In genomic region chr4:134675800-134676199, GRCm38 (mm10) we compare ENCODE assay signal across 13 mouse cellular contexts. TPM values are rescaled to one million over a fixed set of nuclear protein-coding genes. Genes with fewer than 3 reads are reported as not detected.
DNase-seq lines count a peak whose midpoint lies in the region; ATAC-seq and TF ChIP-seq lines count a peak whose summit lies in the region.
"Had no signal": no experiment of that assay in that cellular context is flagged by ENCODE, and none has a peak within 500 bp of the region (broad histone marks: within the 10 kb centered on the region; RNA-seq: fewer than 3 reads in every experiment).

No protein-coding gene starts in this region.

- H3K4me1 ChIP-seq in forebrain, embryonic 10.5 days, result peaks cover 58% of the 10 kb centered on the region
- H3K4me1 ChIP-seq in forebrain, embryonic 12.5 days, result peaks cover 24% of the 10 kb centered on the region
- peaks cover 15% of the 10 kb centered on the region for H3K4me1 ChIP-seq in heart, postnatal 0 days (ENCODE audit: control insufficient read depth, insufficient read depth)
- H3K4me1 ChIP-seq in liver, embryonic 12.5 days, result peaks cover 11% of the 10 kb centered on the region; the same call in 1 of the 2 replicates
- peaks cover 60% of the 10 kb centered on the region for H3K4me1 ChIP-seq in neural tube, embryonic 13.5 days (replicated peaks)

- no peak for TF ChIP-seq CTCF in heart, postnatal 0 days (IDR thresholded peaks at IDR 0.05; ENCODE audit: low read depth)

- no peaks in the 10 kb centered on the region for H3K36me3 ChIP-seq in forebrain, embryonic 10.5 days (replicated peaks)
- no peaks in the 10 kb centered on the region for H3K36me3 ChIP-seq in forebrain, embryonic 12.5 days (replicated peaks)
- no peaks in the 10 kb centered on the region for H3K36me3 ChIP-seq in heart, postnatal 0 days (replicated peaks; ENCODE audit: control insufficient read depth, insufficient read depth, low read length)
- H3K36me3 ChIP-seq in liver, embryonic 12.5 days, result no peaks in the 10 kb centered on the region
- H3K36me3 ChIP-seq in neural tube, embryonic 13.5 days, result no peaks in the 10 kb centered on the region

- H3K4me3 ChIP-seq in forebrain, embryonic 10.5 days, result no peak overlapping the region
- H3K4me3 ChIP-seq in forebrain, embryonic 12.5 days (replicated peaks), result no peak overlapping the region
- H3K4me3 ChIP-seq in heart, postnatal 0 days (ENCODE audit: low read depth, low read length), result no peak overlapping the region
- H3K4me3 ChIP-seq in liver, embryonic 12.5 days, result no peak overlapping the region
- no peak overlapping the region for H3K4me3 ChIP-seq in neural tube, embryonic 13.5 days

- no peak for DNase-seq in forebrain, embryonic 10.5 days (ENCODE audit: extremely low spot score, low spot score)
- DNase-seq in heart, postnatal 0 days (ENCODE audit: low spot score), result no peak
- DNase-seq in heart, adult 8-10 months (ENCODE audit: low spot score), result no peak
- DNase-seq in liver, result no peak
- DNase-seq: lung, adult 18-20 months; lung, postnatal 36 days; right cerebral cortex, postnatal 14 days; thymus, postnatal 36 days had no signal

- H3K9ac ChIP-seq in forebrain, embryonic 12.5 days, result no peak overlapping the region
- H3K9ac ChIP-seq in heart, postnatal 0 days (replicated peaks; ENCODE audit: low read depth, low read length), result no peak overlapping the region
- no peak overlapping the region for H3K9ac ChIP-seq in liver, embryonic 12.5 days
- no peak overlapping the region for H3K9ac ChIP-seq in neural tube, embryonic 13.5 days

- no peaks in the 10 kb centered on the region; the same call in 1 of the 2 replicates for H3K27me3 ChIP-seq in forebrain, embryonic 10.5 days (ENCODE audit: poor library complexity, severe bottlenecking)
- H3K27me3 ChIP-seq in forebrain, embryonic 12.5 days, result no peaks in the 10 kb centered on the region; the same call in 1 of the 2 replicates
- H3K27me3 ChIP-seq in heart, postnatal 0 days (ENCODE audit: control insufficient read depth, insufficient read depth, low read length), result no peaks in the 10 kb centered on the region
- H3K27me3 ChIP-seq in liver, embryonic 12.5 days (replicated peaks), result peaks cover 17% of the 10 kb centered on the region
- H3K27me3 ChIP-seq in neural tube, embryonic 13.5 days, result no peaks in the 10 kb centered on the region; the same call in 1 of the 2 replicates

- peak overlapping the region; percentile 62 for H3K27ac ChIP-seq in forebrain, embryonic 10.5 days
- H3K27ac ChIP-seq in forebrain, embryonic 12.5 days, result no peak overlapping the region
- peak overlapping the region; percentile 55 for H3K27ac ChIP-seq in heart, postnatal 0 days (ENCODE audit: low read depth)
- 0 out of 2 replicates have a peak overlapping the region, but pooled peaks have one; percentile 14 for H3K27ac ChIP-seq in liver, embryonic 12.5 days
- peak overlapping the region; percentile 38; the same call in 1 of the 2 replicates for H3K27ac ChIP-seq in neural tube, embryonic 13.5 days (replicated peaks)

- 26% methylated on average over 8 of the region's 8 CpGs for WGBS in forebrain, embryonic 10.5 days
- WGBS in forebrain, embryonic 12.5 days, result 37% methylated on average over 8 of the region's 8 CpGs
- 46% methylated on average over 8 of the region's 8 CpGs for WGBS in heart, postnatal 0 days
- WGBS in liver, embryonic 12.5 days (ENCODE audit: insufficient replicate concordance), result 48% methylated on average over 8 of the region's 8 CpGs
- 17% methylated on average over 8 of the region's 8 CpGs for WGBS in neural tube, embryonic 13.5 days

- no peak overlapping the region for H3K4me2 ChIP-seq in forebrain, embryonic 12.5 days
- H3K4me2 ChIP-seq in heart, postnatal 0 days (ENCODE audit: low read depth, low read length), result no peak overlapping the region
- H3K4me2 ChIP-seq in liver, embryonic 12.5 days, result no peak overlapping the region
- no peak overlapping the region for H3K4me2 ChIP-seq in neural tube, embryonic 13.5 days
- H3K4me2 ChIP-seq: midbrain, embryonic 11.5 days had no signal

- no peaks in the 10 kb centered on the region for H3K9me3 ChIP-seq in forebrain, embryonic 10.5 days
- no peaks in the 10 kb centered on the region for H3K9me3 ChIP-seq in forebrain, embryonic 12.5 days
- no peaks in the 10 kb centered on the region for H3K9me3 ChIP-seq in heart, postnatal 0 days (replicated peaks; ENCODE audit: control insufficient read depth, low read length)
- H3K9me3 ChIP-seq in liver, embryonic 12.5 days (replicated peaks), result no peaks in the 10 kb centered on the region
- H3K9me3 ChIP-seq in neural tube, embryonic 13.5 days, result no peaks in the 10 kb centered on the region

- no peak for ATAC-seq in forebrain, embryonic 12.5 days (ENCODE audit: low FRiP score)
- no peak for ATAC-seq in heart, postnatal 0 days (ENCODE audit: insufficient read depth, low read depth)
- no peak for ATAC-seq in liver, embryonic 12.5 days
- ATAC-seq in neural tube, embryonic 13.5 days (ENCODE audit: low read depth), result no peak
- ATAC-seq: forebrain, embryonic 14.5 days had no signal

- no peak for TF ChIP-seq EP300 in heart, postnatal 0 days (IDR thresholded peaks at IDR 0.05; ENCODE audit: low read depth)

RNA-seq across cellular contexts. Expression of gene Man1c1, which starts 28.3 kb away (rescaled TPM):
- polyA plus RNA-seq in forebrain, embryonic 10.5 days (2016; fragmentation: Nextera tagmentation; extraction: Ambion mirVana), result 2.3 and 2.8 TPM in 2 replicates
- 3.5 and 4.0 TPM in 2 replicates for polyA plus RNA-seq in forebrain, embryonic 12.5 days (2016; fragmentation: Nextera tagmentation; extraction: Ambion mirVana)
- total RNA-seq in heart, postnatal 0 days (2014; rRNA removed; ENCODE audit: low replicate concordance), result 14.8 and 21.2 TPM in 2 replicates
- polyA plus RNA-seq in heart, postnatal 0 days (2015; fragmentation: Nextera tagmentation; extraction: Ambion mirVana), result 3.8 TPM in 2 replicates
- 10 to 100 TPM; 22.6 to 26.7 (median 25.3) TPM for total RNA-seq in heart, adult 8-10 months (2022)
- 3.2 and 3.5 TPM in 2 replicates for polyA plus RNA-seq in liver, embryonic 12.5 days (2016; fragmentation: Nextera tagmentation; extraction: Ambion mirVana)
- polyA plus RNA-seq in neural tube, embryonic 13.5 days (2015; fragmentation: Nextera tagmentation; extraction: Ambion mirVana), result 5.3 and 5.7 TPM in 2 replicates
